Mouse (Mus musculus) CH12.LX (cell line): ENCODE measurements around the gene Sema3f. TPM values are rescaled to one million over a fixed set of nuclear protein-coding genes. Genes with fewer than 3 reads are reported as not detected.

Source experiments
- DNase-seq: peaks from one replicate; pipeline ENCODE4 v3.0.0-alpha.2; 2013; ENCODE audit errors: extremely low read depth
- H3K27ac ChIP-seq: 2 replicates; pipeline ENCODE4 v1.5.1; 2012; ENCODE audit warnings: low read depth, mild to moderate bottlenecking, control low read depth, moderate library complexity; ENCODE audit not compliant: insufficient read depth
- H3K27me3 ChIP-seq: replicated peaks from 2 replicates; pipeline ENCODE3; 2012; ENCODE audit warnings: inconsistent platforms
- H3K36me3 ChIP-seq, 2 experiments: replicated peaks in 1 of 2; 2 replicates each; pipeline versions ENCODE3 to v1.6.1; 2012; ENCODE audit warnings: inconsistent platforms in 1 of 2, low read length in 1 of 2, mild to moderate bottlenecking in 1 of 2, mixed read lengths in 1 of 2, moderate library complexity in 1 of 2; ENCODE audit not compliant: control insufficient read depth in 1 of 2, insufficient read depth in 1 of 2
- H3K4me1 ChIP-seq, 2 experiments: 2 replicates each; pipeline ENCODE4 v1.6.1; 2012; ENCODE audit warnings: inconsistent platforms in 1 of 2, moderate library complexity in 1 of 2; ENCODE audit not compliant: insufficient read depth in 2 of 2, control insufficient read depth in 1 of 2
- H3K4me2 ChIP-seq: 2 replicates; pipeline ENCODE4 v1.6.1; 2012; ENCODE audit warnings: low read depth, mild to moderate bottlenecking, control low read depth; ENCODE audit not compliant: poor library complexity, insufficient read depth, severe bottlenecking
- H3K4me3 ChIP-seq, 3 experiments: fragments of 150-350 bp in 1 of 3; sonication (generic) in 1 of 3; replicated peaks in 1 of 3; 2 replicates each; pipeline versions ENCODE3 to v1.5.1; 2011 to 2012; ENCODE audit warnings: low read depth in 2 of 3, low read length in 2 of 3, mild to moderate bottlenecking in 2 of 3, moderate library complexity in 2 of 3, control low read depth in 1 of 3, improper control_type of control experiment in 1 of 3, inconsistent platforms in 1 of 3, mixed read lengths in 1 of 3; ENCODE audit not compliant: poor library complexity in 1 of 3
- H3K79me2 ChIP-seq: replicated peaks from 2 replicates; pipeline ENCODE4 v1.6.1; 2012; ENCODE audit warnings: mild to moderate bottlenecking, moderate library complexity; ENCODE audit not compliant: control insufficient read depth, poor library complexity, insufficient read depth, severe bottlenecking; ENCODE audit errors: extremely low read depth
- H3K9ac ChIP-seq: 2 replicates; pipeline ENCODE4 v1.6.1; 2012; ENCODE audit warnings: low read depth, mild to moderate bottlenecking, control low read depth, moderate library complexity; ENCODE audit not compliant: insufficient read depth
- H3K9me3 ChIP-seq: replicated peaks from 2 replicates; pipeline ENCODE3; 2012; ENCODE audit warnings: low read length, inconsistent platforms, mixed read lengths
- BHLHE40 ChIP-seq: IDR thresholded peaks from 2 replicates; pipeline ENCODE4 v1.6.1; 2011; ENCODE audit warnings: mild to moderate bottlenecking, low read depth, low read length, improper control_type of control experiment
- CHD1 ChIP-seq: IDR thresholded peaks from 2 replicates; pipeline ENCODE4 v1.6.1; 2012; ENCODE audit warnings: low read depth, low read length, improper control_type of control experiment, inconsistent platforms
- CHD2 ChIP-seq: IDR thresholded peaks from 2 replicates; pipeline ENCODE4 v1.6.1; 2011; ENCODE audit warnings: low read length, improper control_type of control experiment
- CTCF ChIP-seq, 2 experiments: IDR thresholded peaks in 1 of 2; conservative IDR thresholded peaks in 1 of 2; 2 replicates each; pipeline ENCODE4 v1.5.1; 2011 to 2012; ENCODE audit warnings: low read depth in 2 of 2, low read length in 2 of 2, improper control_type of control experiment in 1 of 2, inconsistent platforms in 1 of 2, mild to moderate bottlenecking in 1 of 2, moderate library complexity in 1 of 2
- E2F4 ChIP-seq: IDR thresholded peaks from 2 replicates; pipeline ENCODE4 v1.6.1; 2011; ENCODE audit warnings: low read depth, low read length, improper control_type of control experiment; ENCODE audit not compliant: insufficient replicate concordance
- EP300 ChIP-seq: IDR thresholded peaks from 2 replicates; pipeline ENCODE4 v1.6.1; 2011; ENCODE audit warnings: low read length, improper control_type of control experiment
- ETS1 ChIP-seq: conservative IDR thresholded peaks from 2 replicates; pipeline ENCODE4 v1.6.1; 2012; ENCODE audit warnings: low read depth, mild to moderate bottlenecking, inconsistent platforms, low read length, improper control_type of control experiment, moderate library complexity
- GABPA ChIP-seq: IDR thresholded peaks from 2 replicates; pipeline ENCODE4 v1.6.1; 2012; ENCODE audit warnings: low read depth, low read length, improper control_type of control experiment, inconsistent platforms; ENCODE audit not compliant: insufficient replicate concordance
- HCFC1 ChIP-seq: IDR thresholded peaks from 2 replicates; pipeline ENCODE4 v1.6.1; 2012; ENCODE audit warnings: low read depth, mild to moderate bottlenecking, inconsistent platforms, low read length, improper control_type of control experiment
- JUN ChIP-seq: IDR thresholded peaks from 2 replicates; pipeline ENCODE4 v1.6.1; 2011; ENCODE audit warnings: low read depth, mild to moderate bottlenecking, low read length, improper control_type of control experiment, moderate library complexity; ENCODE audit not compliant: insufficient read depth
- JUND ChIP-seq: conservative IDR thresholded peaks from 2 replicates; pipeline ENCODE4 v1.6.1; 2011; ENCODE audit warnings: low read depth, low read length, improper control_type of control experiment
- KAT2A ChIP-seq: IDR thresholded peaks from 2 replicates; pipeline ENCODE4 v1.6.1; 2012; ENCODE audit warnings: low read length, improper control_type of control experiment, inconsistent platforms; ENCODE audit not compliant: insufficient replicate concordance
- MAX ChIP-seq: IDR thresholded peaks from 2 replicates; pipeline ENCODE4 v1.6.1; 2011; ENCODE audit warnings: low read length, improper control_type of control experiment
- MEF2A ChIP-seq: IDR thresholded peaks from 2 replicates; pipeline ENCODE4 v1.6.1; 2014; ENCODE audit warnings: low read depth, mild to moderate bottlenecking, inconsistent platforms, low read length, improper control_type of control experiment, borderline replicate concordance
- POLR2A ChIP-seq: IDR thresholded peaks from 2 replicates; pipeline ENCODE4 v1.6.1; 2011; ENCODE audit warnings: low read depth, mild to moderate bottlenecking, improper control_type of control experiment, low read length
- POLR2AphosphoS2 ChIP-seq: IDR thresholded peaks from 2 replicates; pipeline ENCODE4 v1.6.1; 2011; ENCODE audit warnings: low read depth, low read length, improper control_type of control experiment
- RAD21 ChIP-seq: IDR thresholded peaks from 2 replicates; pipeline ENCODE4 v1.6.1; 2011; ENCODE audit warnings: low read depth, mild to moderate bottlenecking, low read length, improper control_type of control experiment, moderate library complexity
- SIN3A ChIP-seq: IDR thresholded peaks from 2 replicates; pipeline ENCODE4 v1.6.1; 2012; ENCODE audit warnings: low read length, improper control_type of control experiment, inconsistent platforms
- SMC3 ChIP-seq: IDR thresholded peaks from 2 replicates; pipeline ENCODE4 v1.6.1; 2011; ENCODE audit warnings: low read depth, low read length, improper control_type of control experiment
- TBP ChIP-seq: conservative IDR thresholded peaks from 2 replicates; pipeline ENCODE4 v1.6.1; 2011; ENCODE audit warnings: low read depth, low read length, improper control_type of control experiment
- UBTF ChIP-seq: IDR thresholded peaks from 2 replicates; pipeline ENCODE4 v1.6.1; 2012; ENCODE audit warnings: low read depth, mild to moderate bottlenecking, inconsistent platforms, low read length, improper control_type of control experiment, moderate library complexity
- USF1 ChIP-seq: IDR thresholded peaks from 2 replicates; pipeline ENCODE4 v1.6.1; 2014; ENCODE audit warnings: low read depth, mild to moderate bottlenecking, inconsistent platforms, low read length, improper control_type of control experiment
- USF2 ChIP-seq: conservative IDR thresholded peaks from 2 replicates; pipeline ENCODE4 v1.6.1; 2011; ENCODE audit warnings: low read depth, low read length, improper control_type of control experiment
- ZC3H11A ChIP-seq: IDR thresholded peaks from 2 replicates; pipeline ENCODE4 v1.6.1; 2012; ENCODE audit warnings: low read depth, mild to moderate bottlenecking, inconsistent platforms, low read length, improper control_type of control experiment
- ZMIZ1 ChIP-seq: IDR thresholded peaks from 2 replicates; pipeline ENCODE4 v1.6.1; 2012; ENCODE audit warnings: low read depth, mild to moderate bottlenecking, inconsistent platforms, low read length, improper control_type of control experiment
- ZNF384 ChIP-seq: IDR thresholded peaks from 2 replicates; pipeline ENCODE4 v1.6.1; 2012; ENCODE audit warnings: low read depth, low read length, improper control_type of control experiment, inconsistent platforms
- dilution Hi-C: fragments of 300-500 bp; cut with MboI; formaldehyde crosslinking; loops from 2 replicates; pipeline ENCODE4 v1.14.3; 2020; ENCODE audit warnings: low sequenced_read_pairs; ENCODE audit not compliant: extremely low pct_unique_long_range_greater_than_20kb, extremely low pct_ligation_motif_present
- in situ Hi-C: fragments of 300-500 bp; cut with MboI; formaldehyde crosslinking; loops from 3 replicates; pipeline ENCODE4 v1.14.3; 2019; ENCODE audit warnings: low sequenced_read_pairs, low pct_ligation_motif_present, low pct_unique_long_range_greater_than_20kb, mixed read lengths
- polyA plus RNA-seq: library from polyadenylated mRNA; unstranded; fragments of >175 nt; gene quantifications from 2 replicates; pipeline ENCODE4 v1.2.1, GENCODE M21; 2012; ENCODE audit warnings: low read depth; ENCODE audit not compliant: insufficient read length
- total RNA-seq, 2 experiments: library from RNA; depleted of rRNA; stranded (reverse); fragments of 300-350 nt in 1 of 2; fragments of >200 nt in 1 of 2; gene quantifications; 2 replicates each; pipeline ENCODE4 v1.2.3; 2012 to 2014

Sema3f gene
- total and polyA plus RNA-seq, 3 experiments = 0.24 to 1.1 (median 0.36) TPM

- Histone ChIP-seq H3K4me1 (0 out of 4 replicates have a peak, but pooled peaks cover 0 to 4% of the 10 kb centered on the region in 2 experiments), H3K9ac (no peak overlapping the region), H3K4me3 (no peak overlapping the region), H3K27ac (no peak overlapping the region), H3K79me2 (no peaks in the 10 kb centered on the region), H3K4me2 (no peak overlapping the region), H3K27me3 (peaks cover 58% of the 10 kb centered on the region), H3K36me3 (no peaks in the 10 kb centered on the region), H3K9me3 (no peaks in the 10 kb centered on the region)
- DNase-seq = no peak
- TF ChIP-seq JUND = no peak
- TF ChIP-seq ETS1 = no peak
- TF ChIP-seq ZNF384 = no peak
- no peak for TF ChIP-seq GABPA
- TF ChIP-seq E2F4 = no peak
- no peak for TF ChIP-seq USF1
- no peak for TF ChIP-seq ZMIZ1
- no peak for TF ChIP-seq RAD21
- TF ChIP-seq KAT2A = no peak
- no peak for TF ChIP-seq JUN
- TF ChIP-seq EP300 = no peak
- TF ChIP-seq MAX = no peak
- no peak for TF ChIP-seq HCFC1
- no peak for TF ChIP-seq CTCF (conservative IDR thresholded peaks at IDR 0.05 in 1 of 2, IDR thresholded peaks at IDR 0.05 in 1 of 2; ENCODE audit: low read depth in 2 of 2, low read length in 2 of 2)
- TF ChIP-seq TBP = no peak
- TF ChIP-seq UBTF = no peak
- TF ChIP-seq BHLHE40 = no peak
- TF ChIP-seq SMC3 = no peak
- TF ChIP-seq CHD2 = no peak
- in situ Hi-C loops = no loop called here
- dilution Hi-C loops = no loop called here
Observed at GRCm38 (mm10) chr9:107650708-107651481, 59.4 kb downstream of the Sema3f start.

- DNase-seq = no peak
- dilution Hi-C loops = no loop called here
- H3K27me3 ChIP-seq = peaks cover 55% of the 10 kb centered on the region
Observed at GRCm38 (mm10) chr9:107650225-107650624, 60.0 kb downstream of the Sema3f start.

More at GRCm38 (mm10) chr9:107650225-107650624, 60.0 kb downstream of the Sema3f start:
- Histone ChIP-seq H3K9ac (no peak overlapping the region), H3K9me3 (no peaks in the 10 kb centered on the region), H3K4me3 (no peak overlapping the region), H3K4me1 (peaks cover 3 to 4% of the 10 kb centered on the region in 2 experiments; a peak in 2 of 4 replicates), H3K36me3 (no peaks in the 10 kb centered on the region), H3K27ac (no peak overlapping the region), H3K4me2 (no peak overlapping the region), H3K79me2 (no peaks in the 10 kb centered on the region)
- in situ Hi-C loops = no loop called here
- TF ChIP-seq GABPA (no peak), POLR2AphosphoS2 (no peak), USF2 (no peak), POLR2A (no peak), SIN3A (no peak), CHD2 (no peak), E2F4 (no peak), EP300 (no peak), MEF2A (no peak), ZC3H11A (no peak), ZMIZ1 (no peak), USF1 (no peak), UBTF (no peak), ETS1 (no peak), CHD1 (no peak)
